Mouse (Mus musculus): ENCODE data around the gene F2.

GRCm38 (mm10) chr2:91633334-91633977 lies 2.8 kb downstream of the F2 start:
- no peak for TF ChIP-seq CTCF (IDR thresholded peaks at IDR 0.05; ENCODE audit: control insufficient read depth, insufficient read depth, insufficient replicate concordance, low read depth, low read length)
- TF ChIP-seq POLR2A (IDR thresholded peaks at IDR 0.05; ENCODE audit: control insufficient read depth, low read depth, low read length) = no peak
